Mouse (Mus musculus): ENCODE results near the gene Nol4l. TPM values are rescaled to one million over a fixed set of nuclear protein-coding genes. Genes with fewer than 3 reads are reported as not detected.

The Nol4l gene
- polyA plus RNA-seq, 1 experiment from 2014 or later = 36.8 TPM

GRCm38 (mm10) chr2:153520057-153520456 lies 9.7 kb downstream of the Nol4l start:
- Histone ChIP-seq H3K36me3 (no peaks in the 10 kb centered on the region), H3K9me3 (replicated peaks) (no peaks in the 10 kb centered on the region), H3K27ac (no peak overlapping the region), H3K4me3 (no peak overlapping the region), H3K4me1 (peaks cover 55% of the 10 kb centered on the region), H3K4me2 (replicated peaks) (no peak overlapping the region), H3K27me3 (no peaks in the 10 kb centered on the region), H3K9ac (no peak overlapping the region)
- WGBS = 70% methylated on average over 9 of the region's 9 CpGs
- ATAC-seq (ENCODE audit: low FRiP score) = no peak

GRCm38 (mm10) chr2:153516961-153517360 lies 12.8 kb downstream of the Nol4l start:
- Histone ChIP-seq H3K4me2 (replicated peaks) (no peak overlapping the region), H3K9ac (no peak overlapping the region), H3K36me3 (no peaks in the 10 kb centered on the region), H3K4me3 (no peak overlapping the region), H3K9me3 (replicated peaks) (no peaks in the 10 kb centered on the region), H3K27me3 (peaks cover 8% of the 10 kb centered on the region), H3K27ac (no peak overlapping the region), H3K4me1 (peaks cover 42% of the 10 kb centered on the region)
- ATAC-seq (ENCODE audit: low FRiP score) = no peak
- WGBS = 49% methylated on average over 4 of the region's 4 CpGs

DNA sequence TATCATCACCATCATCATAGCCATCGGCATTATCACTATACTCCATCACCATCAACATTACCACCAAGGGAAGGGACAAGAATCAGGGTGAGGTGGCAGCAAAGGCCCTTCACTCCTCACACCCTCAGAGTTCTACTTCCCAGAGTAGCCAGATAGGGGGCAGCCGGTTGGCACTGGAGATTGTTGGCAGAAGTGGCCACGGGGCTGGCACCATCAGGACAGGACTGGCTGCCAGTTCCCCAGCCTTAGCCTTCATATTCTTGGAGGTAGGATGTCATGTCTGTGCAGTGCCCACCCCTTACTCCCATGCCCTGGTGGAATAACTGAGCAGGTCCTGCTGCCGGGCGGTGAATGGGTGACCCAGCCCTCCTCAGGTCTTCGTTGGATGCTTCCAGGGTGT lies 14.2 kb downstream of the Nol4l start:
- Histone ChIP-seq H3K4me2 (replicated peaks) (no peak overlapping the region), H3K4me1 (peaks cover 39% of the 10 kb centered on the region), H3K9me3 (replicated peaks) (no peaks in the 10 kb centered on the region), H3K9ac (no peak overlapping the region), H3K27me3 (peaks cover 8% of the 10 kb centered on the region), H3K36me3 (no peaks in the 10 kb centered on the region), H3K27ac (no peak overlapping the region), H3K4me3 (no peak overlapping the region)
- ATAC-seq (ENCODE audit: low FRiP score) = no peak
- WGBS = 90% methylated on average over 6 of the region's 6 CpGs

- H3K4me1 ChIP-seq = peaks cover 44% of the 10 kb centered on the region
- no peak overlapping the region for H3K4me2 ChIP-seq (replicated peaks)
- H3K4me3 ChIP-seq = no peak overlapping the region
- no peaks in the 10 kb centered on the region for H3K9me3 ChIP-seq (replicated peaks)
- no peak overlapping the region for H3K9ac ChIP-seq
- no peaks in the 10 kb centered on the region for H3K36me3 ChIP-seq
- ATAC-seq (ENCODE audit: low FRiP score) = no peak
- 90% methylated on average over 13 of the region's 14 CpGs for WGBS
- no peak overlapping the region for H3K27ac ChIP-seq
- peaks cover 8% of the 10 kb centered on the region for H3K27me3 ChIP-seq
Measured at GRCm38 (mm10) chr2:153514497-153515380, 15.0 kb downstream of the Nol4l start.

DNA sequence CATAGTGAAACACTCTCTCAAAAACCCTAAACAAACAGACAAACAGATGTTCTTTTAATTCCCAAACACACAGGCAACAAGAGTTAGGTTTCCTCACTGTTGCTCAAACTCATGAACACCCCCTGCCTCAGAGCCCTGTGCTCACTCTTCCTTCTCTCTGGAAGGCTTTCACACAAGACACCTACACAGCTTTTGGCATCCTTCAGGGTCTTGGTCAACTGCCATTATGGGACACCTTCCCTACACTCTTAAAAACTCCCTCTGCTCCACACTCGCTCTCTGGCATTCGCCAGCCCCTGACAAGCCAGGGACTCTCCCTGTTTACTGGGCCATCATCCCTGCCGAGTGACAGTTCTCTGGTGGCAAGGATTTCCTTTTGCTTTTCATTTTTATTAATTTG lies 15.8 kb downstream of the Nol4l start:
- Histone ChIP-seq H3K9ac (no peak overlapping the region), H3K27me3 (peaks cover 8% of the 10 kb centered on the region), H3K27ac (no peak overlapping the region), H3K4me2 (replicated peaks) (no peak overlapping the region), H3K4me3 (no peak overlapping the region), H3K36me3 (no peaks in the 10 kb centered on the region), H3K4me1 (peaks cover 51% of the 10 kb centered on the region), H3K9me3 (replicated peaks) (no peaks in the 10 kb centered on the region)
- ATAC-seq (ENCODE audit: low FRiP score) = no peak
- WGBS = 89% methylated on average over 3 of the region's 3 CpGs

DNA sequence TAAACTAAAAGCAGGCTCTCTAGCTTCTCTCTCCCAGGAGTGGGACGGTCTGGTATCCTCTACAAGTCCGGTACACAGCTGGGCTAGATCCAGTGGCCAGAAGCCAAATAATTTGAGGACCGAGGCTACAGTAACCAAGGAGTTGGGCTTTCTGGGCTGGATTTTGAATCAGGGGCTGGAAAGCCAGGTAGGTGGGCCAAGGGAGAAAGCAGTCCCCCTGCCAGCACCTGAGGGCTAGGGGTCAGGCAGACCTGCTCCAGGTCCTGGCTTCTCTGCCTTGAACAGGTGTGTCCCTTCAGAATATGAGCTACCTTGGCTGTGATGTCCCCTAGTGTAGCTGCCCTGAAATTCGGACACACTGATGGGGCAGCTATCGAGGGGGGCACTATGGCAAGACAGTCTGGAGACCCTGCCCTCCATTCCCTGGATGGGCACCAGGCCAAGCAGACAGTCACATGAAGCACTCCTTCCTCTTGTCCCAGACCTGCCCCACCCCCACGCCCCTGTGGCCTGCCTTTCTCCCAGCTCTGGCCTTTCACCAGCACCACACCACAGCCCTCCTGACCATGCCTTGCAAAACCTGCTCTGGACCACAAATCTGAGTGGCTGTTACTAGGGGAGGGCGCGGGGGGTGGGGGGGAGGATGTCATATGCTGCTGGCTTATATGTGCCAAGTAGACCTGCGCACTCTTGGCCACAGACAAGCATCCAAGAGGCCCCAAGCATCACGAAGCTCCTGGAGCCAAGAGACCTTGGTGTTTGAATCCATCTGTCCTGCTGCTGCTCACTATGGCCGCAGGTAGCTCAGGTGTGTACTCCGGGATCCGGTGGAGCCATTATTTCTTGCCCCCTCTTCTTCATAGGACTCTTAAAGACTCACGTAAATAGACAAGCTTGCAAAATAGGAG lies 17.1 kb downstream of the Nol4l start:
- peaks cover 8% of the 10 kb centered on the region for H3K27me3 ChIP-seq
- H3K4me1 ChIP-seq = peaks cover 61% of the 10 kb centered on the region
- H3K4me2 ChIP-seq (replicated peaks) = no peak overlapping the region
- WGBS = 82% methylated on average over 14 of the region's 14 CpGs
- H3K9ac ChIP-seq = no peak overlapping the region
- H3K9me3 ChIP-seq (replicated peaks) = no peaks in the 10 kb centered on the region
- no peaks in the 10 kb centered on the region for H3K36me3 ChIP-seq
- ATAC-seq (ENCODE audit: low FRiP score) = no peak
- H3K27ac ChIP-seq = no peak overlapping the region
- H3K4me3 ChIP-seq = no peak overlapping the region

DNA sequence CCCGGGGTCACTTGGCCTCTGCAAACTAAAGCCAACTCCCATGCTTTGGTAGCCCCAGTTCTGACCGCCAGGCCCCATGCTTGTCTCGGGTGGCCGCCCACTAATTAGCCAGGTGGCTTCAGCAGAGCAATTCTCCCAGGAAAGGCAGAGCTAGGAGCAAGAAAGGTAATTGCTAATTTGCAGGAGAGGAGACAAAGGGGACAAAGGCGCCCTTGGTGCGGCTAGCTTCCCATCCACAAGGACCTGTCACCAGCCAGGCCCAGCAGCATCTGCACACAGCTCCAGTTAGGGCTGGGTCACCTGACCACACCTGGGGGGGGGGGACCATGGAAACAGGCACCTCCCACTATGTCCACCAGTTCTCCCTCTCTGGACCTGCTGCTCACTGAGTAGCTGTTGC lies 18.2 kb downstream of the Nol4l start:
- Histone ChIP-seq H3K4me3 (no peak overlapping the region), H3K9me3 (replicated peaks) (no peaks in the 10 kb centered on the region), H3K4me1 (peaks cover 53% of the 10 kb centered on the region), H3K4me2 (replicated peaks) (no peak overlapping the region), H3K27me3 (peaks cover 8% of the 10 kb centered on the region), H3K36me3 (no peaks in the 10 kb centered on the region), H3K27ac (no peak overlapping the region), H3K9ac (no peak overlapping the region)
- WGBS = 51% methylated on average over 6 of the region's 6 CpGs
- ATAC-seq (ENCODE audit: low FRiP score) = no peak

DNA sequence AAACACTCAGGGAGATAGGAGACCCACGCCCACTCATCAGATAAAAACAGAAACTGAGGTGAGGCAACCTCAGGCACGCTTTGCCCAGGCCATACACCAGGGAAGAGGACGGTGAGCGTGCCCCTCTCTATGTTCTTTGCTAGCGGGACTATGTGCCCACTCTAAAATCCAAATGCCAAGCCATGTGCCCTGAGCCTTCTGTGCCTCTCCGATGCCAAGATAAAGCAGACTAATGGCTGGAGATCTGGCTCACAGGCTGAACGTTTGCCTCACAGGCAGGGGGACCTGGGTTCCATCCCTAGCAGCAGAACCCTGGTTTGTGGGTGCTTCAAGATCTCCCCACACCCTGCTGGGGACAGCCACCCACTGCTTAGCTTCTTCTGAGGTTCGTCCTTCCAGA lies 19.6 kb downstream of the Nol4l start:
- Histone ChIP-seq H3K9ac (no peak overlapping the region; the same call in 1 of the 2 replicates), H3K9me3 (replicated peaks) (no peaks in the 10 kb centered on the region), H3K27ac (0 out of 2 replicates have a peak overlapping the region, but pooled peaks have one; percentile 88), H3K4me3 (no peak overlapping the region), H3K4me2 (replicated peaks) (no peak overlapping the region), H3K36me3 (no peaks in the 10 kb centered on the region), H3K27me3 (peaks cover 8% of the 10 kb centered on the region), H3K4me1 (peaks cover 48% of the 10 kb centered on the region)
- ATAC-seq (ENCODE audit: low FRiP score) = no peak
- WGBS = 80% methylated on average over 8 of the region's 8 CpGs

GRCm38 (mm10) chr2:153509211-153510029 lies 20.4 kb downstream of the Nol4l start:
- peaks cover 49% of the 10 kb centered on the region for H3K4me1 ChIP-seq
- H3K9me3 ChIP-seq (replicated peaks) = no peaks in the 10 kb centered on the region
- H3K4me2 ChIP-seq (replicated peaks) = peak overlapping the region; percentile 38
- 9% methylated on average over 18 of the region's 18 CpGs for WGBS
- peak; percentile 71 for ATAC-seq (ENCODE audit: low FRiP score)
- peak overlapping the region; percentile 54; the same call in 1 of the 2 replicates for H3K9ac ChIP-seq
- peak overlapping the region; percentile 88 for H3K27ac ChIP-seq
- no peaks in the 10 kb centered on the region for H3K36me3 ChIP-seq
- peaks cover 8% of the 10 kb centered on the region for H3K27me3 ChIP-seq
- H3K4me3 ChIP-seq = no peak overlapping the region

- H3K9me3 ChIP-seq (replicated peaks) = no peaks in the 10 kb centered on the region
- peaks cover 49% of the 10 kb centered on the region for H3K4me1 ChIP-seq
- H3K36me3 ChIP-seq = no peaks in the 10 kb centered on the region
- ATAC-seq (ENCODE audit: low FRiP score) = no peak
- peaks cover 8% of the 10 kb centered on the region for H3K27me3 ChIP-seq
- H3K4me2 ChIP-seq (replicated peaks) = no peak overlapping the region
- no peak overlapping the region for H3K9ac ChIP-seq
- no peak overlapping the region for H3K27ac ChIP-seq
- no peak overlapping the region for H3K4me3 ChIP-seq
- 49% methylated on average over 3 of the region's 3 CpGs for WGBS
Measured at GRCm38 (mm10) chr2:153508405-153508804, 21.4 kb downstream of the Nol4l start.

GRCm38 (mm10) chr2:153507969-153508368 lies 21.8 kb downstream of the Nol4l start:
- Histone ChIP-seq H3K9me3 (replicated peaks) (no peaks in the 10 kb centered on the region), H3K4me3 (no peak overlapping the region), H3K36me3 (no peaks in the 10 kb centered on the region), H3K27ac (no peak overlapping the region), H3K4me1 (peaks cover 48% of the 10 kb centered on the region), H3K9ac (no peak overlapping the region), H3K4me2 (replicated peaks) (no peak overlapping the region), H3K27me3 (peaks cover 6% of the 10 kb centered on the region)
- WGBS = 96% methylated on average over 2 of the region's 2 CpGs
- no peak for ATAC-seq (ENCODE audit: low FRiP score)

- Histone ChIP-seq H3K27ac (no peak overlapping the region), H3K4me1 (peaks cover 33% of the 10 kb centered on the region), H3K9me3 (replicated peaks) (no peaks in the 10 kb centered on the region), H3K27me3 (no peaks in the 10 kb centered on the region; the same call in 1 of the 2 replicates), H3K4me3 (no peak overlapping the region), H3K4me2 (replicated peaks) (no peak overlapping the region), H3K9ac (no peak overlapping the region), H3K36me3 (no peaks in the 10 kb centered on the region)
- WGBS = 82% methylated on average over 5 of the region's 5 CpGs
- no peak for ATAC-seq (ENCODE audit: low FRiP score)
Measured at GRCm38 (mm10) chr2:153506385-153506784, 23.4 kb downstream of the Nol4l start.

All from hindbrain, embryonic 12.5 days (tissue).